Mouse (Mus musculus): Measurements from ENCODE around the gene Tmem117. TPM values are rescaled to one million over a fixed set of nuclear protein-coding genes. Genes with fewer than 3 reads are reported as not detected.

Tmem117 gene
- polyA plus RNA-seq, 1 experiment: not detected

DNA sequence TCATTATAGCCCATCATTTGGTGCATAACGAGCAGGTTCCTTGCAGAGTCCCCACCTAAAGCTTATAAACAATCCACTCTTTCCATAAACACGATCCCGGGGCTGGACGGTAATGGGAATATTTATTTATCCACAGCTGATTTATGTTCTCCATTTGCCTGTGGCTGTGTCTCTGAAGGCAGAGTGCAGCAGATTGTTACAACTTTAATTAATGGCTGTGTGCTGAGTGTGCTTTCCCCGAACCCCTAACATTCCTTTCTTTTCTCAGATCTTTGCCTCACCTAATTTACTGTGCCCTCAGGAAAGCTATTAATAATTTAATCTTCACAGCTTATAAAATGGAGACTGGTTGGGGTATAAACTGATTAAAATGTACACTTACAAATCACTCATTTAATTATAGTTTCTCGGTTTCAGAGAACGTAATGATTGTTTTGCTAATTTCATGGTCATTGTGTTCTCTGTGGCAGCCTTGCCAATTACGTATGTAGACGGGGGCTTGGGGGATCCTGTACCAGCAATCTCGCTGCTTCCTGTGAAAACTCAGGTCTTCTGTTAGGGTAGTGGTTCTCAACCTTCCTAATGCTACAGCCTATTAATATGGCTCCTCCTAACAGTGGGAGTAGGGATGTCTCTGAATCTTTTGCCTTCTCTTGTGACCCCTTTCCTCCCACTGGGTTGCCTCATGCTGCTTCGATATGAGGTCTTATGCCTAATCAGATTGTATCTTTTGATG lies 275.8 kb downstream of the Tmem117 start:
- Histone ChIP-seq H3K4me3 (ENCODE audit: extremely low read depth, insufficient read depth, insufficient read length) (no peak overlapping the region), H3K27ac (ENCODE audit: insufficient read depth, low read length) (no peak overlapping the region), H3K27me3 (ENCODE audit: control insufficient read depth, insufficient read depth, low read length) (no peaks in the 10 kb centered on the region), H3K36me3 (ENCODE audit: control insufficient read depth, insufficient read depth, low read length) (no peaks in the 10 kb centered on the region), H3K4me1 (ENCODE audit: control insufficient read depth, insufficient read depth, insufficient read length) (no peaks in the 10 kb centered on the region)
- DNase-seq (ENCODE audit: low read depth in 1 of 2, low spot score in 2 of 2): no peak
- no peak for TF ChIP-seq POLR2A (IDR thresholded peaks at IDR 0.05; ENCODE audit: low read depth, low read length)
- TF ChIP-seq CTCF (IDR thresholded peaks at IDR 0.05; ENCODE audit: extremely low read depth, insufficient read depth, insufficient read length, insufficient replicate concordance): no peak
- WGBS: 76% methylated on average over 11 of the region's 11 CpGs

DNA sequence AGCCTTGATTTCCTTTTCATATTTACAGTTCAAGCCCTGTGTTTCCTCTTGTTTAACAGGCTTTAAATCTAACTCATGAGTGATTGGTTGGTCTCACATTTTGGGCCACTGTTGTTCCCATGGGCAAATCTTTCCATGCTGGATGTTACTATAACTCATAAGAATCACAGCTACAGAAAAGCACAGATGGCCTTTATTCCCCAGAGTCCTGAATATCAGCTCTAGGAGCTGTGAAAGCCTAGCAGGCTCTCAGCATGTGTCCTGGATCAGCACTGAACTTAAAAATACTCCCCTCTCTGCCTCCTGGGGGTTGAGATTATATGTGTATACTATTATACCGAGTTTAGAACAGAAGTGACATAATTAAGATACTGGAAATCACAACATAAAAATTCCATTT lies 292.6 kb downstream of the Tmem117 start:
- TF ChIP-seq POLR2A (IDR thresholded peaks at IDR 0.05; ENCODE audit: low read depth, low read length) (no peak), CTCF (IDR thresholded peaks at IDR 0.05; ENCODE audit: extremely low read depth, insufficient read depth, insufficient read length, insufficient replicate concordance) (no peak)
- no peaks in the 10 kb centered on the region for H3K27me3 ChIP-seq (ENCODE audit: control insufficient read depth, insufficient read depth, low read length)
- WGBS: 44% methylated on average over 1 of the region's 1 CpGs

DNA sequence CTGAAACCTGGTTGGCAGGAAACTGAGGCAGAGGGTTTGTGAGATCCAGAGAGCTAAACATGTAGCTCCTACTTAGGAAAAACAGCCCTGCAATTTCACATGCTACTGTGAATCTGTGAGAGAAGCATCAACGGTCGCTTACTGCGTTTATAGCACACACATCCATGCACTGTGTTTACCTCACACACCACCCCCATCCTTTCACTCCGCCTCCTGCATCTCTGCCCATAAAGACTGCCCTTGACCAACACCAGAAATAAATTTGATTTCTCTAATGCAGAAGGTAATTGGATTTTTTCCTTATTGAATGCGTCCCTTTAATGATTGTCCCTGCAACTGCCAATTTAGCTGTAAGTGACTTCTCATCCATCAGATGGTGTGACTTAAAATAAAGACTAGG lies 299.0 kb downstream of the Tmem117 start:
- WGBS: 85% methylated on average over 5 of the region's 5 CpGs
- Histone ChIP-seq H3K36me3 (ENCODE audit: control insufficient read depth, insufficient read depth, low read length) (no peaks in the 10 kb centered on the region), H3K4me3 (ENCODE audit: extremely low read depth, insufficient read depth, insufficient read length) (no peak overlapping the region), H3K27me3 (ENCODE audit: control insufficient read depth, insufficient read depth, low read length) (no peaks in the 10 kb centered on the region), H3K27ac (ENCODE audit: insufficient read depth, low read length) (no peak overlapping the region), H3K4me1 (ENCODE audit: control insufficient read depth, insufficient read depth, insufficient read length) (no peaks in the 10 kb centered on the region)
- no peak for TF ChIP-seq CTCF (IDR thresholded peaks at IDR 0.05; ENCODE audit: extremely low read depth, insufficient read depth, insufficient read length, insufficient replicate concordance)
- no peak for TF ChIP-seq POLR2A (IDR thresholded peaks at IDR 0.05; ENCODE audit: low read depth, low read length)
- no peak for DNase-seq (ENCODE audit: low read depth in 1 of 2, low spot score in 2 of 2)

More for the DNA sequence above, 292.6 kb downstream of the Tmem117 start:
- Histone ChIP-seq H3K36me3 (ENCODE audit: control insufficient read depth, insufficient read depth, low read length) (no peaks in the 10 kb centered on the region), H3K4me3 (ENCODE audit: extremely low read depth, insufficient read depth, insufficient read length) (no peak overlapping the region), H3K27ac (ENCODE audit: insufficient read depth, low read length) (no peak overlapping the region), H3K4me1 (ENCODE audit: control insufficient read depth, insufficient read depth, insufficient read length) (no peaks in the 10 kb centered on the region)
- DNase-seq (ENCODE audit: low read depth in 1 of 2, low spot score in 2 of 2): no peak

DNA sequence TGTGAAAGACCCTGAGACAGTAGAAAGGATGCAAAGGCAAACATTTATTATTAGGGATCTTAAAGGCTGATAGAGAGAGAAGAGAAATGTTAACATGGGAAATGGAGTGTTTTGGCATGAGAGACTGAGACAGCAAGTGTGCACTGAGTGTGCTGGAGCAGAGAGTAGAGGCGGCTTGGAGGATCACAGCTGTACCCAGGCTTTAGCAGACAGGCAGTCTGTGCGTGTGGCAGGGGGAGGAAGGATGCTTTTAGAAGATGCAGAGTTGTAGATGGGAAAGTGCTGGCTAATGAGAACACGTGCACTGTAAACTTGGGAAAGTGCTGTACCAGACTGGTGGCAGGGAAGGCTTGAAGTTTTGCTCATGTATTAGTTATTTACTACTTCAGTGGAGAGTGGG lies 301.7 kb downstream of the Tmem117 start:
- H3K27ac ChIP-seq (ENCODE audit: insufficient read depth, low read length): no peak overlapping the region
- no peak overlapping the region for H3K4me3 ChIP-seq (ENCODE audit: extremely low read depth, insufficient read depth, insufficient read length)
- H3K36me3 ChIP-seq (ENCODE audit: control insufficient read depth, insufficient read depth, low read length): no peaks in the 10 kb centered on the region
- no peak for DNase-seq (ENCODE audit: low read depth in 1 of 2, low spot score in 2 of 2)
- H3K27me3 ChIP-seq (ENCODE audit: control insufficient read depth, insufficient read depth, low read length): no peaks in the 10 kb centered on the region
- TF ChIP-seq CTCF (IDR thresholded peaks at IDR 0.05; ENCODE audit: extremely low read depth, insufficient read depth, insufficient read length, insufficient replicate concordance): no peak
- H3K4me1 ChIP-seq (ENCODE audit: control insufficient read depth, insufficient read depth, insufficient read length): no peaks in the 10 kb centered on the region
- 62% methylated on average over 3 of the region's 3 CpGs for WGBS

DNA sequence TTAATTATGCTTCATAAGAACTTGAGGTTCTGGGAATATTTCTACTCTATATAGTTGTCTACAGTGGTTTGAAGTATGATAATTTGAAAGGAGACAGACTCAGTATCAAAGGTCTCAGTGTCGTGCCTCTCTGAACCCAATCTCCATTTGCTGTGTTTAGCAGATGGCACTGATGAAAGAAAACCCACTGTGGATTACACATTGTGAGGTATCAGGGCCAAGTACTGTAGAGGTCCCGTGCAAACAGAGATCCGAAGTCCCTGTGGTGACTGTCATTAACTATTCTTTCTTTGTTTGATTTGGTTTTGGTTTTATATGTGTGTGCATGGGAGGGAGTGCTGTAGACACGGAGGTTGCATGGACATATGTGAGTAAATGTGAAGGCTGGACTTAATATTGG lies 304.0 kb downstream of the Tmem117 start:
- no peaks in the 10 kb centered on the region for H3K36me3 ChIP-seq (ENCODE audit: control insufficient read depth, insufficient read depth, low read length)
- no peak overlapping the region for H3K27ac ChIP-seq (ENCODE audit: insufficient read depth, low read length)
- WGBS: 93% methylated on average over 4 of the region's 4 CpGs
- H3K4me1 ChIP-seq (ENCODE audit: control insufficient read depth, insufficient read depth, insufficient read length): no peaks in the 10 kb centered on the region
- DNase-seq (ENCODE audit: low read depth in 1 of 2, low spot score in 2 of 2): no peak
- H3K4me3 ChIP-seq (ENCODE audit: extremely low read depth, insufficient read depth, insufficient read length): no peak overlapping the region
- H3K27me3 ChIP-seq (ENCODE audit: control insufficient read depth, insufficient read depth, low read length): no peaks in the 10 kb centered on the region
- TF ChIP-seq POLR2A (IDR thresholded peaks at IDR 0.05; ENCODE audit: low read depth, low read length): no peak
- TF ChIP-seq CTCF (IDR thresholded peaks at IDR 0.05; ENCODE audit: extremely low read depth, insufficient read depth, insufficient read length, insufficient replicate concordance): no peak

DNA sequence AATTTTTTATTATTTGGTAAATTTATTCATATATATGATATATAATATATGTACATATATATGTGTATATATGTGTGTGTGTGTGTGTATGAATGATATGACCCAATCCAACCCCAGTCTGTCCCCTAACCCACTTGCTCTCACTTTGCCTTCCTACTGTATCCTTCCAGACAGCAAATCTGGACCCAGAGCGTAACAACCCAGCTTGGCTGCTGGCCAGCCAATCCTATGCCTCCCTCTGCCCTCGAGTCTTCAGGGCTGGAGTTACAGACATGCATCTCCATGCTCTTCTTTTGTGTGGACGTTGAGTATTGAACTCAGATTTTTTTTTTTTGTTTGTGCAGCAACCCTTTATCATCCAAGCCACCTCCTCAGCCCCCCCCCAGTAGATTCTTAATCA lies 304.4 kb downstream of the Tmem117 start:
- no peaks in the 10 kb centered on the region for H3K36me3 ChIP-seq (ENCODE audit: control insufficient read depth, insufficient read depth, low read length)
- TF ChIP-seq CTCF (IDR thresholded peaks at IDR 0.05; ENCODE audit: extremely low read depth, insufficient read depth, insufficient read length, insufficient replicate concordance) (no peak), POLR2A (IDR thresholded peaks at IDR 0.05; ENCODE audit: low read depth, low read length) (no peak)
- 85% methylated on average over 3 of the region's 3 CpGs for WGBS
- H3K4me1 ChIP-seq (ENCODE audit: control insufficient read depth, insufficient read depth, insufficient read length): no peaks in the 10 kb centered on the region
- H3K27ac ChIP-seq (ENCODE audit: insufficient read depth, low read length): no peak overlapping the region
- DNase-seq (ENCODE audit: low read depth in 1 of 2, low spot score in 2 of 2): no peak
- no peak overlapping the region for H3K4me3 ChIP-seq (ENCODE audit: extremely low read depth, insufficient read depth, insufficient read length)
- H3K27me3 ChIP-seq (ENCODE audit: control insufficient read depth, insufficient read depth, low read length): no peaks in the 10 kb centered on the region

DNA sequence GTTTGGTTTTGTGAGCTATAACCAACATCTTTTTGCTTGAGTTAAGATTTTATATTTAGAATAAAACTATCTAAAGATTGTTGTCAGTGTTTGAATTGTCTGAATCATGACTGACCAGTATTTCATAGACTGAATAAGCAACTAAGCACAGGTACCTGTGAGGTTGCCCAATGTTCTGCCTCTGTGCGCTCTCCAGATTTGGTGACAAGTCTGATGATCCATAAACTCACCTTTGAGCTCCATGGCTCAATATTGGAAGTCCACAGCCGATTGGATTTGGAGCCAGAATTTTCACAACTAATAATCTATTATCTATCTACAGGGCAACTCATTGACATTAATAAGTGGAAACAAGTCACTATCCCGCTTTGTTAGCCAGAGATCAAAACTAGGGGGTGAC lies 312.9 kb downstream of the Tmem117 start:
- H3K4me3 ChIP-seq (ENCODE audit: extremely low read depth, insufficient read depth, insufficient read length): no peak overlapping the region
- no peak for DNase-seq (ENCODE audit: low read depth in 1 of 2, low spot score in 2 of 2)
- H3K36me3 ChIP-seq (ENCODE audit: control insufficient read depth, insufficient read depth, low read length): no peaks in the 10 kb centered on the region
- H3K4me1 ChIP-seq (ENCODE audit: control insufficient read depth, insufficient read depth, insufficient read length): no peaks in the 10 kb centered on the region
- no peak overlapping the region for H3K27ac ChIP-seq (ENCODE audit: insufficient read depth, low read length)
- WGBS: 87% methylated on average over 3 of the region's 3 CpGs
- TF ChIP-seq CTCF (IDR thresholded peaks at IDR 0.05; ENCODE audit: extremely low read depth, insufficient read depth, insufficient read length, insufficient replicate concordance): no peak
- no peak for TF ChIP-seq POLR2A (IDR thresholded peaks at IDR 0.05; ENCODE audit: low read depth, low read length)
- no peaks in the 10 kb centered on the region for H3K27me3 ChIP-seq (ENCODE audit: control insufficient read depth, insufficient read depth, low read length)
